Mouse (Mus musculus): ENCODE results near the gene Otub1.

GRCm38 (mm10) chr19:7213010-7213409 lies 6.9 kb upstream of the Otub1 start:
- TF ChIP-seq CTCF (IDR thresholded peaks at IDR 0.05; ENCODE audit: low read depth) (no peak), EP300 (IDR thresholded peaks at IDR 0.05; ENCODE audit: low read depth) (no peak)

Measured in liver, embryonic 14.5 days (tissue).